Mouse (Mus musculus) erythroblast, embryonic 14.5 days (primary cell): ENCODE data around the gene Mrps12. TPM values are rescaled to one million over a fixed set of nuclear protein-coding genes. Genes with fewer than 3 reads are reported as not detected.

Experiments used
- H3K27me3 ChIP-seq: 2 replicates; pipeline ENCODE4 v1.6.1; 2012; ENCODE audit warnings: inconsistent platforms; ENCODE audit not compliant: control insufficient read depth
- H3K36me3 ChIP-seq: 2 replicates; pipeline ENCODE4 v1.6.1; 2012; ENCODE audit warnings: mild to moderate bottlenecking, inconsistent platforms; ENCODE audit not compliant: control insufficient read depth
- H3K4me1 ChIP-seq: 2 replicates; pipeline ENCODE4 v1.6.1; 2012; ENCODE audit warnings: inconsistent platforms; ENCODE audit not compliant: control insufficient read depth
- H3K4me3 ChIP-seq: replicated peaks from 2 replicates; pipeline ENCODE3; 2012; ENCODE audit warnings: moderate library complexity, mild to moderate bottlenecking, inconsistent platforms
- H3K9me3 ChIP-seq: 2 replicates; pipeline ENCODE4 v1.6.1; 2012; ENCODE audit warnings: low read length, inconsistent platforms, mixed read lengths; ENCODE audit not compliant: control insufficient read depth
- GATA1 ChIP-seq: IDR thresholded peaks from 2 replicates; pipeline ENCODE4 v1.6.1; 2012; ENCODE audit warnings: low read length, inconsistent platforms, mixed read lengths
- TAL1 ChIP-seq: IDR thresholded peaks from 3 replicates; pipeline ENCODE4 v1.6.1; 2012; ENCODE audit warnings: low read length, inconsistent platforms, mixed read lengths
- polyA plus RNA-seq: library from polyadenylated mRNA; stranded (reverse); fragments of >175 nt; gene quantifications from 2 replicates; pipeline ENCODE4 v1.2.3, GENCODE M21; 2012

The Mrps12 gene
- polyA plus RNA-seq, 1 experiment = 39.4 TPM

DNA sequence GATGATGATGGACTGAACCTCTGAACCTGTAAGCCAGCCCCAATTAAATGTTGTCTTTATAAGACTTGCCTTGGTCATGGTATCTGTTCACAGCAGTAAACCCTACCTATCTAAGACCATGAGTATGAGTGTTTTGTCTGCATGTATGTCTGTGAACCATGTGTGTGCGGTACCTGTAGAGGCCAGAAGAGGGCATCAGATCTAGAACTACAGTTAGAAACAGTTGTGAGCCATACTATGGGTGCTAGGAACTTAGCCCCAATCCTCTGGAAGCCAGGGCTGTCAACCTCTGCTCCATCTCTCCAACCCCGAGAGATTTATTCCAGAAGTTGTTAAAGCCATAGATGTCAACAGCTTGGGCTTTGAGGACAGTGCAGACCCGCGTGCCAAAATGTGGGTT lies 41.4 kb downstream of the Mrps12 start:
- Histone ChIP-seq H3K27me3 (no peaks in the 10 kb centered on the region), H3K4me1 (peaks cover 2% of the 10 kb centered on the region), H3K36me3 (no peaks in the 10 kb centered on the region), H3K9me3 (peaks cover 8% of the 10 kb centered on the region), H3K4me3 (no peak overlapping the region)
- no peak for TF ChIP-seq GATA1
- no peak for TF ChIP-seq TAL1

DNA sequence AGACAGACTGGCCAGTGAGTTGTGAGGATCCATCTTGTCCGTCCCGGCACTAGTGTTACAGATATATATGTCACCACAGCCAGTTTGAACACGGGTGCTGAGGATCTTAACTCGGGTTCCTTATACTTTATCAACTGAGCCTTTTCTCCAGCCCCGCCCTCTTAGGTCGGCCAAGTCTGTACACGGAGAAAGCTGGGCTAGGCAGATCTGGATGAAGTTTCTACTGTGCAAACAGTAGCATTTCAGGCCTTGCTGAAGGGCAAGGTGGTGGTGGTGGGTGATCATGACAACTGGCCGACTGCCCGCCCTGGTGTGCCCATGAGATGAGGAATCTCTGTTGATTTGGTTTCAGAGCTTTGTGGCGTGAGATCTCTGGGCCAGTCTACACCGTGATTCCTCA lies 44.3 kb downstream of the Mrps12 start:
- Histone ChIP-seq H3K4me3 (no peak overlapping the region), H3K36me3 (no peaks in the 10 kb centered on the region), H3K4me1 (peaks cover 11% of the 10 kb centered on the region), H3K27me3 (peaks cover 26% of the 10 kb centered on the region), H3K9me3 (peaks cover 14% of the 10 kb centered on the region)
- TF ChIP-seq GATA1 (no peak), TAL1 (no peak)

DNA sequence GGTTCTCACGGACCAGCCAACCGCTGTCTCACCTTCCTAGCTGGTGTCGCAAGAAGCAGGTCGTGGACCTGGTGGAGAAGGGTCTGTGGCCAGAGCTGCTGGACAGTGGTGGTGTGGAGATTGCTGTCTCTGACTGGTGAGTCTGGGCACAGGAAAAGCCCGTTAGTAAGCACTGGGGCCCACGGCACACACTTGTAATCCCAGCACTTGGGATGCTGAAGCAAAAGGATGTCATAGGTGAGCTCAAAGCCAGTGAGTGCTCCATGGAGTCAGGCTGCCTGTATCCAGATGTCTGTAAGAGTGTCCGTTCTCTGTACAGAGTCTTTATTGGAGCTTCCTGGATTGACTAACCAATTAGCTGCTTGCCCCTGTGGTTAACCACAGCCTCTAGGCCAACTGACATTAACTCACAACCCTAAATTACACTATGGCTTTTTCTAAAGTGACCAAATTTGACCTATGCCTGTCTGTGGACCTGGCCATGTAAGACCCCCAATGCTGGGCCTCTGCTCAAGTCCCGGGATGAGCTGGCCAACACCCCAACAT lies 46.6 kb downstream of the Mrps12 start:
- no peak for TF ChIP-seq TAL1
- TF ChIP-seq GATA1 = no peak
- H3K36me3 ChIP-seq = no peaks in the 10 kb centered on the region
- peaks cover 26% of the 10 kb centered on the region for H3K27me3 ChIP-seq
- H3K4me3 ChIP-seq = no peak overlapping the region
- H3K4me1 ChIP-seq = peaks cover 11% of the 10 kb centered on the region
- H3K9me3 ChIP-seq = peaks cover 6% of the 10 kb centered on the region

DNA sequence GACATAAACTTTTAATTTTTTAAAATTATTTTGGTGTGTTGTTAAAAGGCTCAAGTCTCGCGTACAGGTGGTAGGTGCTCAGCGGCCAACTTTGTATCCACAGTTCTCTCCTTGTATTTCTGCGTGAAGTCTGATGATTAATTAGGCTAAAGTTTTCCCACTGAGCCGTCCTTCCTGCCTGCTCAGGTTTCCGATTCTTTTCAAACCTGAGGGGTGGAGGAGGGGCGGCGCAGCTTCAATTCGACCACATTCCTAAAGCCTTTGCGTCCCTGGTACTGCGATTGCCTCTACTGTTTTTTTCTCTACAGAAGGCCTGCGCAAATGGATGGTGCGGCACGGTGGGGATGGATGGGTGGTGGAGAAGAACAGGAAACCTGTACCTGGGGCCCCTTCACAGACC lies 47.2 kb downstream of the Mrps12 start:
- H3K9me3 ChIP-seq = peaks cover 6% of the 10 kb centered on the region
- TF ChIP-seq GATA1 (no peak), TAL1 (no peak)
- H3K4me1 ChIP-seq = peaks cover 11% of the 10 kb centered on the region
- H3K4me3 ChIP-seq = no peak overlapping the region
- no peaks in the 10 kb centered on the region for H3K36me3 ChIP-seq
- H3K27me3 ChIP-seq = peaks cover 26% of the 10 kb centered on the region

DNA sequence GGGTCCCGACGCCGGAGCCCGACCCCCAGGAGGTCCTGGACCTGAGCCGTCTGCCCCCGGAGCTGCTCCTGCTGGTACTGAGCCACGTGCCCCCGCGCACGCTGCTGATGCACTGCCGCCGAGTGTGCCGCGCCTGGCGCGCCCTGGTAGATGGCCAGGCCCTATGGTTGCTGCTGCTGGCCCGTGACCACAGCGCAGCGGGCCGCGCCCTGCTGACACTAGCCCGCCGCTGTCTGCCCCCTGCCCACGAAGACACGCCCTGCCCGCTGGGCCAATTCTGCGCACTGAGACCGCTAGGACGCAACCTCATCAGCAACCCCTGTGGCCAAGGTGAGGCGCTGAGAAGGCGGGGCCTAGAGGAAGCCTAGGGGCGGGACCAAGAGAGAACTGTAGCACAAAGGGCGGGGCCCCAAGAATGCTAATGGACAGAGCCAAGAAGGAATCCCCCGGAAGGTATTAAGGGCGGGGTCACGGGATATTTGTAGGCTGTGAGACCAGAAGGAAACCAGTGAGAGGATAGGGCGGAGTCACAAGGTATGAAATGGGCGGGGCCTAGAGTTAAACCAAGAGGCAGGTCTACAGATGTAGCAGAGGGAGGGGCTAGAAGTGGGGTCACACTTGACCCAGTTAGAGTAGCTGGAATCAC lies 48.2 kb downstream of the Mrps12 start:
- H3K4me3 ChIP-seq = peak overlapping the region; percentile 38
- TF ChIP-seq GATA1 (no peak), TAL1 (no peak)
- H3K9me3 ChIP-seq = peaks cover 6% of the 10 kb centered on the region
- H3K4me1 ChIP-seq = peaks cover 11% of the 10 kb centered on the region
- peaks cover 26% of the 10 kb centered on the region for H3K27me3 ChIP-seq
- H3K36me3 ChIP-seq = no peaks in the 10 kb centered on the region

DNA sequence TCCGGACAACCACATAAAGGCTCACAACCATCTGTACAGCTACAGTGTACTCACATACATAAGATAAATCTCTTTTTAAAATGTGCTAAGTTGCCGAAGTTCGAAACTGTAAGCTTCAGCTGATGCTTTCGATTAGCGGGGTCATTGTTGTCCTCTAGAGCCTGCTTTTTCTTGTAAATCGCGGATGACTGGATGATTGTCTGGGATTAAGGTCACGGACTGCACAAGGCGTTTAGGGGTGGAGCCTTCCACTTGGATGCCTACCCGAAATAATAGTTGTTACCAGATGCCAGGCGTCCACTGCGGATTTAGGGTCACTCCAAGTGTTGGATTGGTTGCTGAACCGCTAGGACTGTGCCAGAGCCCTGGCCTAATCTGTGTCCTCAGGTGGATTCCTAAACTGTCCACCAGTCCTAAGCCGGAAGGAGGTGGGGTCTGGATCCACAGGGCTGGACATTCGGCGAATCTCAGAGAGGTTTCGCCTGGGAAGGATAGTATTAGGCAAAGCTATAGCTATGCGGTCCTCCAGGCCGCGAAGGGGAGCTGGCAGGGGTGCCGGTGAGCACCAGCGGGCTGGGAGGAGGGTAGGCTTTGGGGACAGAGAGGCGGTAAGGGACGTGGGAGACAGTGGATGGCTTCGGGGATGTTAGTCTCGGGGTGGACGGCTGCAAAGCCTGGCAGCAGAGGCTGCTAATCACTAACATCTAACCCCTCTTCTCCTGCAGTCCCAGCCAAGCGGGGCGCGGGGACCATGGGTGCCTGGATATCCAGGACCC lies 48.9 kb downstream of the Mrps12 start, which contains the start of gene Fbxo27:
Fbxo27 (plus strand) TSS at position 305 of the 776 bp plus-strand sequence.
- peak within 1 kb of the TSS; percentile 38 for H3K4me3 ChIP-seq

DNA sequence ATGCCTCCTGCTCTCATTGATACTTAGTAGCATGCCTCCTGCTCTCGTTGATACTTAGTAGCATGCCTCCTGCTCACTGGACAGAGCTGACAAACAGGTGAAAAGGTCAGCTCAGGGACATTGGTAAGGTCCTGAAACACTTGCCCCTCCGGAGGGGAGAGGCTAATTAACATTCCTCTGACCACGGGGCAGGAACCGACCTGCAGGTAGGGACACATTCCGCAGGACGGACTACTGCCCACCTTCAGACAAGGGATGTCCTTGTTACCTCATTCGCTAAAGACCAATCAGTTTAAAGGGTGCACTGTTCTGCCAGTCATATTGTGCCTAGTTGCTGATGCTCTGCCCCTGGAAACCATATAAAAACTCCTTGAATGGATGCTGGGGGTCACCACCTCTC lies 50.5 kb downstream of the Mrps12 start:
- Histone ChIP-seq H3K27me3 (peaks cover 26% of the 10 kb centered on the region), H3K36me3 (no peaks in the 10 kb centered on the region), H3K4me1 (peaks cover 9% of the 10 kb centered on the region), H3K4me3 (no peak overlapping the region), H3K9me3 (peaks cover 6% of the 10 kb centered on the region)
- TF ChIP-seq GATA1 (no peak), TAL1 (no peak)

More for the DNA sequence above, 48.9 kb downstream of the Mrps12 start, which contains the start of gene Fbxo27:
- Histone ChIP-seq H3K27me3 (peaks cover 26% of the 10 kb centered on the region), H3K9me3 (peaks cover 6% of the 10 kb centered on the region), H3K4me1 (peaks cover 11% of the 10 kb centered on the region), H3K36me3 (no peaks in the 10 kb centered on the region)
- no peak for TF ChIP-seq TAL1
- no peak for TF ChIP-seq GATA1

Other genes starting within 250 kb of the Mrps12 start
- not detected in 2 replicates for gene Ifnl2, start 231.4 kb downstream of the Mrps12 start, polyA plus RNA-seq
- gene Ifnl3, start 219.0 kb downstream of the Mrps12 start, polyA plus RNA-seq = not detected in 2 replicates
- gene Sycn, start 200.9 kb downstream of the Mrps12 start, polyA plus RNA-seq = not detected in 2 replicates
- 0.05 and 0.09 TPM in 2 replicates for gene Nccrp1, start 194.6 kb downstream of the Mrps12 start, polyA plus RNA-seq
- gene Samd4b, start 143.7 kb downstream of the Mrps12 start, polyA plus RNA-seq = 9.3 and 11.4 TPM in 2 replicates
- gene Pak4, start 143.6 kb downstream of the Mrps12 start, polyA plus RNA-seq = 16.1 and 20.0 TPM in 2 replicates
- not detected in 2 replicates for gene Acp7, start 110.5 kb downstream of the Mrps12 start, polyA plus RNA-seq
- gene Fbxo27, start 49.0 kb downstream of the Mrps12 start, polyA plus RNA-seq = not detected in 2 replicates
- gene Fbxo17, start 25.0 kb downstream of the Mrps12 start, polyA plus RNA-seq = 0.03 TPM in 1 of 2 replicates, not detected in the other
- 2.7 and 4.0 TPM in 2 replicates for gene Sars2, start 172 bp upstream of the Mrps12 start, polyA plus RNA-seq
- not detected in 2 replicates for gene Ccer2, start 14.4 kb upstream of the Mrps12 start, polyA plus RNA-seq
- gene Sirt2, start 24.9 kb upstream of the Mrps12 start, polyA plus RNA-seq = 17.4 and 17.6 TPM in 2 replicates
- gene Nfkbib, start 25.7 kb upstream of the Mrps12 start, polyA plus RNA-seq = 20.1 and 21.4 TPM in 2 replicates
- 0.49 and 0.65 TPM in 2 replicates for gene Rinl, start 47.1 kb upstream of the Mrps12 start, polyA plus RNA-seq
- 24.2 and 25.1 TPM in 2 replicates for gene Hnrnpl, start 66.7 kb upstream of the Mrps12 start, polyA plus RNA-seq
- 0.67 and 2.1 TPM in 2 replicates for gene Ech1, start 83.4 kb upstream of the Mrps12 start, polyA plus RNA-seq
- gene Lgals4, start 92.0 kb upstream of the Mrps12 start, polyA plus RNA-seq = 0.04 and 0.17 TPM in 2 replicates
- gene Lgals7, start 122.0 kb upstream of the Mrps12 start, polyA plus RNA-seq = not detected in 2 replicates
- 0.02 TPM in 1 of 2 replicates, not detected in the other for gene Capn12, start 139.6 kb upstream of the Mrps12 start, polyA plus RNA-seq
- gene Actn4, start 220.5 kb upstream of the Mrps12 start, polyA plus RNA-seq = 86.9 and 109 TPM in 2 replicates
- gene Eif3k, start 240.0 kb upstream of the Mrps12 start, polyA plus RNA-seq = 17.8 and 48.0 TPM in 2 replicates
- 8.4 and 11.7 TPM in 2 replicates for gene Map4k1, start 240.2 kb upstream of the Mrps12 start, polyA plus RNA-seq